Mouse (Mus musculus) thymus, adult 2 months (tissue): ENCODE measurements around the gene Tmem269. TPM values are rescaled to one million over a fixed set of nuclear protein-coding genes. Genes with fewer than 3 reads are reported as not detected.

Experiments
- DNase-seq: peaks from one replicate; pipeline ENCODE4 v3.0.0; 2021
- H3K27ac ChIP-seq: fragments of 200-500 bp; 2 replicates; pipeline ENCODE4 v1.5.1; 2012; ENCODE audit warnings: low read length, control low read depth; ENCODE audit not compliant: control insufficient read depth, insufficient read depth
- H3K27me3 ChIP-seq: fragments of 200-500 bp; 2 replicates; pipeline ENCODE4 v1.6.1; 2012; ENCODE audit warnings: mild to moderate bottlenecking, low read length, moderate library complexity, mixed read lengths; ENCODE audit not compliant: control insufficient read depth, insufficient read depth
- H3K36me3 ChIP-seq: fragments of 200-500 bp; 2 replicates; pipeline ENCODE4 v1.6.1; 2012; ENCODE audit warnings: mild to moderate bottlenecking, low read length, moderate library complexity; ENCODE audit not compliant: control insufficient read depth, insufficient read depth
- H3K4me1 ChIP-seq: fragments of 200-500 bp; replicated peaks from 2 replicates; pipeline ENCODE4 v1.6.1; 2012; ENCODE audit warnings: low read length; ENCODE audit not compliant: control insufficient read depth, insufficient read depth
- H3K4me3 ChIP-seq: fragments of 200-500 bp; 2 replicates; pipeline ENCODE4 v1.5.1; 2012; ENCODE audit warnings: mild to moderate bottlenecking, low read length, control low read depth, moderate library complexity; ENCODE audit not compliant: control insufficient read depth, insufficient read depth
- CTCF ChIP-seq: fragments of 200-500 bp; IDR thresholded peaks from 2 replicates; pipeline ENCODE4 v1.5.1; 2012; ENCODE audit warnings: mild to moderate bottlenecking, control low read depth, low read length, moderate library complexity, borderline replicate concordance; ENCODE audit not compliant: control insufficient read depth, poor library complexity, insufficient read depth; ENCODE audit errors: extremely low read depth
- POLR2A ChIP-seq: fragments of 200-500 bp; IDR thresholded peaks from 2 replicates; pipeline ENCODE4 v1.6.1; 2012; ENCODE audit warnings: mild to moderate bottlenecking, low read length, control low read depth, moderate library complexity; ENCODE audit not compliant: control insufficient read depth, poor library complexity, insufficient read depth; ENCODE audit errors: extremely low read depth
- WGBS: fragments of 180-500 bp; shearing (Covaris S2); methylation state at CpG from one replicate; pipeline ENCODE4 v1.1.7; 2018; 5-methylcytosine and 5-hydroxymethylcytosine counted together
- polyA plus RNA-seq: library from polyadenylated mRNA; depleted of rRNA; stranded (reverse); fragments of >200 nt; gene quantifications from 2 replicates; pipeline ENCODE4 v1.2.3, GENCODE M21; 2012

Tmem269 gene
- polyA plus RNA-seq, 1 experiment: not detected

- Histone ChIP-seq H3K4me1 (peaks cover 9% of the 10 kb centered on the region), H3K27me3 (no peaks in the 10 kb centered on the region), H3K27ac (no peak overlapping the region), H3K4me3 (peak overlapping the region; percentile 78), H3K36me3 (peaks cover under 1% of the 10 kb centered on the region; the same call in 1 of the 2 replicates)
- TF ChIP-seq POLR2A: no peak
- TF ChIP-seq CTCF: no peak
- peak; percentile 44 for DNase-seq
- 23% methylated on average over 18 of the region's 18 CpGs for WGBS
These were observed 22.3 kb downstream of the Tmem269 start for GRCm38 (mm10) chr4:119195582-119196320.

GRCm38 (mm10) chr4:119194909-119195581, 23.0 kb downstream of the Tmem269 start, which contains the start of gene Svbp:
Gene Svbp, plus strand, starts transcription at chr4:119195306.
- Histone ChIP-seq H3K27ac (no peak within 1 kb of the TSS), H3K27me3 (no peaks in the 10 kb centered on the region), H3K36me3 (no peaks in the 10 kb centered on the region), H3K4me3 (peak within 1 kb of the TSS; percentile 78), H3K4me1 (peaks cover 9% of the 10 kb centered on the region)
- peak; percentile 87 for DNase-seq
- WGBS: under 1% methylated on average over 47 of the region's 47 CpGs
- peak; percentile 47; the same call in 1 of the 2 replicates for TF ChIP-seq POLR2A
- peak; percentile 33; the same call in 1 of the 2 replicates for TF ChIP-seq CTCF

- TF ChIP-seq CTCF (no peak), POLR2A (no peak)
- Histone ChIP-seq H3K36me3 (no peaks in the 10 kb centered on the region), H3K4me1 (peaks cover 9% of the 10 kb centered on the region), H3K4me3 (no peak overlapping the region), H3K27me3 (no peaks in the 10 kb centered on the region), H3K27ac (no peak overlapping the region)
- DNase-seq: no peak
- 96% methylated on average over 4 of the region's 4 CpGs for WGBS
These were observed 25.3 kb downstream of the Tmem269 start for GRCm38 (mm10) chr4:119192757-119193156.

GRCm38 (mm10) chr4:119191273-119191672, 26.7 kb downstream of the Tmem269 start:
- WGBS: 76% methylated on average over 3 of the region's 3 CpGs
- no peak for DNase-seq
- Histone ChIP-seq H3K4me3 (no peak overlapping the region), H3K27ac (no peak overlapping the region), H3K36me3 (no peaks in the 10 kb centered on the region), H3K27me3 (no peaks in the 10 kb centered on the region), H3K4me1 (peaks cover 7% of the 10 kb centered on the region)
- TF ChIP-seq POLR2A (no peak), CTCF (no peak)

- Histone ChIP-seq H3K27ac (no peak overlapping the region), H3K4me3 (no peak overlapping the region), H3K27me3 (no peaks in the 10 kb centered on the region), H3K36me3 (no peaks in the 10 kb centered on the region), H3K4me1 (peaks cover under 1% of the 10 kb centered on the region; the same call in 1 of the 2 replicates)
- no peak for DNase-seq
- 87% methylated on average over 8 of the region's 8 CpGs for WGBS
- TF ChIP-seq CTCF (no peak), POLR2A (no peak)
These were observed 27.4 kb downstream of the Tmem269 start for GRCm38 (mm10) chr4:119190618-119191017.

GRCm38 (mm10) chr4:119189864-119190263, 28.2 kb downstream of the Tmem269 start, which contains the start of gene Ermap:
Gene Ermap, minus strand, starts transcription at chr4:119190011.
- 87% methylated on average over 6 of the region's 6 CpGs for WGBS
- Histone ChIP-seq H3K36me3 (no peaks in the 10 kb centered on the region), H3K27me3 (no peaks in the 10 kb centered on the region), H3K4me1 (no peaks in the 10 kb centered on the region), H3K4me3 (no peak within 1 kb of the TSS), H3K27ac (no peak within 1 kb of the TSS)
- DNase-seq: no peak
- TF ChIP-seq POLR2A (no peak), CTCF (no peak)
